Comparison of ENCODE assay signal across 11 mouse cellular contexts in the genomic region with DNA sequence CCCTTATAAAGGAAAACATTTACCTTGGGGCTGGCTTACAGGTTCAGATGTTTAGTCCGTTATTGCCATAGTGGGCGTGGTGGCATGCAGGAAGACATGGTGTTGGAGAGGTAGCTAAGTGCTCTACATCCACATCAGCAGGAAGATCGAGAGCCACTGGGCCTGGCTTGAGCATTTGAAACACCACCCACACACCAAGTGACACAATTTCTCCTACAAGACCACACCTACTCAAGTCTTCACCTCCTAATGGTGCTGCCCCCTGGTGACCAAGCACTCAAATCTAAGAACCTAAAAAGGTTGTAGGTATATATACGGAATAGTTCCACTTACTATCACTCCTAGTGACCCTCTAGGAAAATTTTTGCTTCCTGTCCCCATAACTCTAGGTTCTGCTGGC. TPM values are rescaled to one million over a fixed set of nuclear protein-coding genes. Genes with fewer than 3 reads are reported as not detected.
DNase-seq lines count a peak whose midpoint lies in the region; ATAC-seq and TF ChIP-seq lines count a peak whose summit lies in the region.
"Had no signal": no experiment of that assay in that cellular context is flagged by ENCODE, and none has a peak within 500 bp of the region (broad histone marks: within the 10 kb centered on the region; RNA-seq: fewer than 3 reads in every experiment).

No protein-coding gene starts in this region.

- no peaks in the 10 kb centered on the region for H3K27me3 ChIP-seq in MEL (ENCODE audit: control insufficient read depth in 1 of 2, insufficient read depth in 2 of 2, low read length in 2 of 2)
- H3K27me3 ChIP-seq in liver, embryonic 12.5 days (replicated peaks): no peaks in the 10 kb centered on the region
- no peaks in the 10 kb centered on the region for H3K27me3 ChIP-seq in small intestine, adult 2 months (ENCODE audit: control insufficient read depth, insufficient read depth, low read length)
- H3K27me3 ChIP-seq: embryonic facial prominence, embryonic 15.5 days had no signal

- peaks cover 0 to 27% of the 10 kb centered on the region in 2 experiments; a peak in 2 of 4 replicates for H3K36me3 ChIP-seq in MEL (ENCODE audit: control insufficient read depth in 1 of 2, insufficient read depth in 2 of 2, low read length in 2 of 2)
- H3K36me3 ChIP-seq in liver, embryonic 12.5 days: peaks cover 76% of the 10 kb centered on the region
- H3K36me3 ChIP-seq in small intestine, adult 2 months (ENCODE audit: control insufficient read depth, insufficient read depth, low read length): peaks cover 52% of the 10 kb centered on the region

- H3K9ac ChIP-seq in MEL (ENCODE audit: control insufficient read depth, low read depth, low read length, poor library complexity, severe bottlenecking): no peak overlapping the region
- no peak overlapping the region for H3K9ac ChIP-seq in liver, embryonic 12.5 days
- H3K9ac ChIP-seq: embryonic facial prominence, embryonic 15.5 days had no signal

- peak overlapping the region; percentile 54; the same call in 1 of the 2 replicates for H3K27ac ChIP-seq in layer of hippocampus, adult 2 months
- H3K27ac ChIP-seq in MEL (ENCODE audit: control insufficient read depth, low read depth, low read length): no peak overlapping the region
- H3K27ac ChIP-seq in liver, embryonic 12.5 days: no peak overlapping the region
- H3K27ac ChIP-seq in small intestine, adult 2 months (ENCODE audit: insufficient read depth, low read depth, low read length): no peak overlapping the region
- H3K27ac ChIP-seq: embryonic facial prominence, embryonic 15.5 days had no signal

- no peak for TF ChIP-seq POLR2A in MEL (IDR thresholded peaks at IDR 0.05; ENCODE audit: control insufficient read depth in 1 of 2, insufficient read depth in 1 of 2, low read depth in 1 of 2, low read length in 2 of 2, poor library complexity in 1 of 2)
- no peak for TF ChIP-seq POLR2A in small intestine, adult 2 months (IDR thresholded peaks at IDR 0.05; ENCODE audit: low read depth, low read length)

- H3K4me1 ChIP-seq in MEL (ENCODE audit: control insufficient read depth in 1 of 2, insufficient read depth in 2 of 2, low read length in 2 of 2): no peaks in the 10 kb centered on the region
- H3K4me1 ChIP-seq in liver, embryonic 12.5 days: no peaks in the 10 kb centered on the region
- no peaks in the 10 kb centered on the region for H3K4me1 ChIP-seq in small intestine, adult 2 months (ENCODE audit: control insufficient read depth, insufficient read depth, insufficient read length, low read length)
- H3K4me1 ChIP-seq: embryonic facial prominence, embryonic 15.5 days had no signal

- no peak overlapping the region for H3K4me2 ChIP-seq in liver, embryonic 12.5 days
- H3K4me2 ChIP-seq: embryonic facial prominence, embryonic 15.5 days had no signal

- TF ChIP-seq RAD21 in MEL (IDR thresholded peaks at IDR 0.05; ENCODE audit: low read depth, low read length): no peak

- 81% methylated on average over 4 of the region's 4 CpGs for WGBS in liver, embryonic 12.5 days (ENCODE audit: insufficient replicate concordance)
- WGBS in small intestine, adult 2 months: 83% methylated on average over 4 of the region's 4 CpGs

- no peak overlapping the region for H3K4me3 ChIP-seq in layer of hippocampus, adult 2 months
- no peak overlapping the region for H3K4me3 ChIP-seq in MEL (ENCODE audit: control insufficient read depth in 1 of 2, insufficient read depth in 1 of 2, low read depth in 2 of 2, low read length in 2 of 2)
- no peak overlapping the region for H3K4me3 ChIP-seq in liver, embryonic 12.5 days
- no peak overlapping the region for H3K4me3 ChIP-seq in small intestine, adult 2 months (ENCODE audit: low read depth, low read length)
- H3K4me3 ChIP-seq: embryonic facial prominence, embryonic 15.5 days; myocyte had no signal

- no peak for DNase-seq in layer of hippocampus, adult 2 months (ENCODE audit: low spot score in 2 of 2)
- no peak for DNase-seq in layer of hippocampus, adult 11-12 months (ENCODE audit: low spot score)
- DNase-seq in MEL (ENCODE audit: low read depth, low spot score): peak; percentile 51
- DNase-seq in testis, postnatal 10 days (ENCODE audit: low spot score): no peak
- DNase-seq in embryo, embryonic 10 days (ENCODE audit: low spot score): no peak
- DNase-seq: gastrocnemius, postnatal 10 days; right cerebral cortex, adult 18-20 months had no signal

- no peak for TF ChIP-seq EP300 in MEL (IDR thresholded peaks at IDR 0.05; ENCODE audit: low read depth in 1 of 2, low read length in 2 of 2)

- H3K79me2 ChIP-seq in MEL (ENCODE audit: control insufficient read depth, insufficient read depth, low read length, poor library complexity): no peaks in the 10 kb centered on the region

- peak; percentile 37; the same call in 1 of the 2 replicates for ATAC-seq in liver, embryonic 12.5 days

- no peaks in the 10 kb centered on the region for H3K9me3 ChIP-seq in MEL (replicated peaks; ENCODE audit: insufficient read depth, low read length)
- H3K9me3 ChIP-seq in liver, embryonic 12.5 days (replicated peaks): no peaks in the 10 kb centered on the region
- H3K9me3 ChIP-seq: embryonic facial prominence, embryonic 15.5 days had no signal

- TF ChIP-seq CTCF in layer of hippocampus, adult 2 months (conservative IDR thresholded peaks at IDR 0.05): peak; percentile 42
- TF ChIP-seq CTCF in MEL (IDR thresholded peaks at IDR 0.05 in 2 of 3, conservative IDR thresholded peaks at IDR 0.05 in 1 of 3; ENCODE audit: control insufficient read depth in 1 of 3, insufficient read depth in 1 of 3, low read depth in 2 of 3, low read length in 3 of 3, poor library complexity in 1 of 3, severe bottlenecking in 1 of 3): peak in 2 of 3 experiments; percentile 10 to 35; a peak in 2 of 6 replicates
- TF ChIP-seq CTCF in small intestine, adult 2 months (IDR thresholded peaks at IDR 0.05; ENCODE audit: extremely low read depth, insufficient read length, insufficient replicate concordance, low read depth, low read length): peak; percentile 20; the same call in 1 of the 2 replicates

TF ChIP-seq in MEL, 35 proteins besides CTCF, POLR2A, EP300 and RAD21:
- no peak for TF ChIP-seq MAZ (IDR thresholded peaks at IDR 0.05; ENCODE audit: low read depth, low read length)
- no peak for TF ChIP-seq POLR2AphosphoS5 (IDR thresholded peaks at IDR 0.05; ENCODE audit: borderline replicate concordance, low read depth, low read length)
- no peak for TF ChIP-seq MYB (IDR thresholded peaks at IDR 0.05; ENCODE audit: low read depth, low read length)
- TF ChIP-seq CHD1 (IDR thresholded peaks at IDR 0.05; ENCODE audit: low read depth, low read length): no peak
- TF ChIP-seq ZC3H11A (IDR thresholded peaks at IDR 0.05; ENCODE audit: low read depth, low read length): no peak
- TF ChIP-seq POLR2AphosphoS2 (IDR thresholded peaks at IDR 0.05; ENCODE audit: low read length): no peak
- no peak for TF ChIP-seq E2F4 (IDR thresholded peaks at IDR 0.05; ENCODE audit: borderline replicate concordance, low read depth, low read length)

RNA-seq across cellular contexts. Expression of a gene that starts 32.6 kb away (rescaled TPM):
- total RNA-seq in layer of hippocampus, adult 2 months (2021): 10 to 100 TPM; 65.8 to 70.8 TPM
- total RNA-seq in MEL (2012; rRNA removed): 24.1 and 29.4 TPM in 2 replicates
- 10 to 100 TPM in 1 of 2 experiments, not detected in 1; 40.1 TPM for polyA plus RNA-seq in MEL (2012; ENCODE audit: insufficient read depth in 1 of 2, insufficient read length in 2 of 2, low read depth in 1 of 2, low replicate concordance in 2 of 2, missing spikeins in 1 of 2)
- 18.4 and 19.3 TPM in 2 replicates for polyA plus RNA-seq in liver, embryonic 12.5 days (2016; fragmentation: Nextera tagmentation; extraction: Ambion mirVana)
- polyA plus RNA-seq in small intestine, adult 2 months (2012; rRNA removed): 10.5 and 23.6 TPM in 2 replicates
